Comparison of ENCODE assay signal across 20 mouse cellular contexts in genomic region chr12:53629483-53630120, GRCm38 (mm10).
DNase-seq lines count a peak whose midpoint lies in the region; ATAC-seq and TF ChIP-seq lines count a peak whose summit lies in the region.
"Had no signal": no experiment of that assay in that cellular context is flagged by ENCODE, and none has a peak within 500 bp of the region (broad histone marks: within the 10 kb centered on the region; RNA-seq: fewer than 3 reads in every experiment).

No protein-coding gene starts in this region.

- H3K4me1 ChIP-seq in hindbrain, embryonic 13.5 days (replicated peaks) = peaks cover 31% of the 10 kb centered on the region
- peaks cover 11% of the 10 kb centered on the region; the same call in 1 of the 2 replicates for H3K4me1 ChIP-seq in hindbrain, embryonic 14.5 days (replicated peaks; ENCODE audit: control insufficient read depth, insufficient read depth, low read length)
- H3K4me1 ChIP-seq in forebrain, embryonic 15.5 days = peaks cover 38% of the 10 kb centered on the region
- H3K4me1 ChIP-seq: intestine, embryonic 15.5 days had no signal

- TF ChIP-seq POLR2A in brain, embryonic 14.5 days (IDR thresholded peaks at IDR 0.05; ENCODE audit: borderline replicate concordance, extremely low read depth, insufficient read depth, insufficient read length, poor library complexity, severe bottlenecking) = no peak

- no peak for TF ChIP-seq CTCF in brain, embryonic 14.5 days (IDR thresholded peaks at IDR 0.05; ENCODE audit: borderline replicate concordance, extremely low read depth, insufficient read depth, insufficient read length)

- H3K9ac ChIP-seq in hindbrain, embryonic 13.5 days = no peak overlapping the region
- H3K9ac ChIP-seq in hindbrain, embryonic 14.5 days = no peak overlapping the region
- no peak overlapping the region for H3K9ac ChIP-seq in forebrain, embryonic 15.5 days (replicated peaks)
- H3K9ac ChIP-seq: embryonic facial prominence, embryonic 13.5 days; heart, embryonic 15.5 days; hindbrain, embryonic 15.5 days; intestine, embryonic 15.5 days had no signal

- H3K27ac ChIP-seq in hindbrain, embryonic 13.5 days = 0 out of 2 replicates have a peak overlapping the region, but pooled peaks have one; percentile 10
- H3K27ac ChIP-seq in hindbrain, embryonic 14.5 days = no peak overlapping the region
- peak overlapping the region; percentile 68 for H3K27ac ChIP-seq in forebrain, embryonic 15.5 days (replicated peaks)
- H3K27ac ChIP-seq: embryonic facial prominence, embryonic 13.5 days; heart, adult 2 months; heart, embryonic 15.5 days; intestine, embryonic 15.5 days had no signal

- no peaks in the 10 kb centered on the region for H3K9me3 ChIP-seq in hindbrain, embryonic 13.5 days
- H3K9me3 ChIP-seq in hindbrain, embryonic 14.5 days (ENCODE audit: control insufficient read depth, low read length) = no peaks in the 10 kb centered on the region
- no peaks in the 10 kb centered on the region for H3K9me3 ChIP-seq in forebrain, embryonic 15.5 days
- H3K9me3 ChIP-seq: embryonic facial prominence, embryonic 13.5 days; heart, embryonic 15.5 days; hindbrain, embryonic 15.5 days; intestine, embryonic 15.5 days had no signal

- DNase-seq in hindbrain, embryonic 14.5 days (ENCODE audit: low spot score) = no peak
- DNase-seq in brain, embryonic 14.5 days (ENCODE audit: low read depth) = peak; percentile 93
- DNase-seq in urinary bladder, postnatal 14 days (ENCODE audit: low spot score) = no peak
- DNase-seq in right cerebral cortex, adult 18-20 months = no peak
- DNase-seq: adrenal gland, adult 8-10 months; adrenal gland, postnatal 36 days; cerebellum, adult 11-12 months; cerebellum, adult 9-10 months; cerebellum, postnatal 25 days; gastrocnemius, postnatal 14 days; heart, adult 2 months; heart, postnatal 14 days; kidney, adult 18-20 months had no signal

- H3K27me3 ChIP-seq in hindbrain, embryonic 13.5 days = no peaks in the 10 kb centered on the region
- H3K27me3 ChIP-seq in hindbrain, embryonic 14.5 days (ENCODE audit: control insufficient read depth, insufficient read depth, low read length) = no peaks in the 10 kb centered on the region
- H3K27me3 ChIP-seq in forebrain, embryonic 15.5 days = no peaks in the 10 kb centered on the region
- H3K27me3 ChIP-seq: heart, embryonic 15.5 days; hindbrain, embryonic 15.5 days; intestine, embryonic 15.5 days had no signal

- no peak overlapping the region for H3K4me3 ChIP-seq in hindbrain, embryonic 13.5 days
- H3K4me3 ChIP-seq in hindbrain, embryonic 14.5 days (replicated peaks; ENCODE audit: low read length) = no peak overlapping the region
- no peak overlapping the region for H3K4me3 ChIP-seq in forebrain, embryonic 15.5 days
- H3K4me3 ChIP-seq: embryonic facial prominence, embryonic 13.5 days; heart, adult 2 months; heart, embryonic 15.5 days; hindbrain, embryonic 15.5 days; intestine, embryonic 15.5 days had no signal

- no peaks in the 10 kb centered on the region for H3K36me3 ChIP-seq in hindbrain, embryonic 13.5 days
- H3K36me3 ChIP-seq in hindbrain, embryonic 14.5 days (replicated peaks; ENCODE audit: control insufficient read depth, insufficient read depth) = no peaks in the 10 kb centered on the region
- no peaks in the 10 kb centered on the region for H3K36me3 ChIP-seq in forebrain, embryonic 15.5 days
- H3K36me3 ChIP-seq: embryonic facial prominence, embryonic 13.5 days; heart, embryonic 15.5 days; hindbrain, embryonic 15.5 days; intestine, embryonic 15.5 days had no signal

- 61% methylated on average over 8 of the region's 8 CpGs for WGBS in hindbrain, embryonic 13.5 days
- 64% methylated on average over 8 of the region's 8 CpGs for WGBS in hindbrain, embryonic 14.5 days
- 15% methylated on average over 8 of the region's 8 CpGs for WGBS in forebrain, embryonic 15.5 days

- no peak overlapping the region for H3K4me2 ChIP-seq in hindbrain, embryonic 13.5 days
- H3K4me2 ChIP-seq in hindbrain, embryonic 14.5 days (replicated peaks) = no peak overlapping the region
- H3K4me2 ChIP-seq in forebrain, embryonic 15.5 days (replicated peaks) = no peak overlapping the region
- H3K4me2 ChIP-seq: embryonic facial prominence, embryonic 13.5 days; heart, embryonic 11.5 days; heart, embryonic 15.5 days; hindbrain, embryonic 15.5 days; intestine, embryonic 15.5 days had no signal

- no peak for ATAC-seq in hindbrain, embryonic 13.5 days (ENCODE audit: low FRiP score)
- no peak for ATAC-seq in hindbrain, embryonic 14.5 days (ENCODE audit: low FRiP score)
- peak; percentile 71 for ATAC-seq in forebrain, embryonic 15.5 days (replicated peaks)
- ATAC-seq: intestine, embryonic 15.5 days had no signal
